Mouse (Mus musculus) frontal cortex, postnatal 14 days (tissue): ENCODE measurements at regions not wholly inside any gene's neighbourhood (a gene's known extent, or its start where the extent isn't known, plus 50 kb on each side); places are given as distances from the start of the nearest gene placed in this dataset.
"Not testable (repeated sequence)": the region's sequence is repeated elsewhere in the genome, so short reads cannot be mapped to it uniquely, and the experiment has no call there.

ENCODE experiments used
- DNase-seq, 2 experiments: peaks; one replicate each; pipeline ENCODE4 v3.0.0; 2022; ENCODE audit warnings: low spot score in 2 of 2

GRCm38 (mm10) chr9:78769168-78769567 lies 153.8 kb downstream of the Cd109 start:
- no peak for DNase-seq

GRCm38 (mm10) chr9:78773936-78774335 lies 158.6 kb downstream of the Cd109 start:
- DNase-seq: no peak

- peak in 1 of 2 experiments; percentile 30 for DNase-seq
Observed at GRCm38 (mm10) chr9:78775462-78775861, 160.1 kb downstream of the Cd109 start.

GRCm38 (mm10) chr9:78780595-78780994 lies 165.2 kb downstream of the Cd109 start:
- DNase-seq: no peak

- DNase-seq: no peak
Observed at GRCm38 (mm10) chr9:78782297-78782696, 167.0 kb downstream of the Cd109 start.

GRCm38 (mm10) chr9:78782860-78783259 lies 167.5 kb downstream of the Cd109 start:
- DNase-seq: no peak

- peak in 1 of 2 experiments; percentile 12 for DNase-seq
Observed at GRCm38 (mm10) chr9:78787866-78788265, 172.5 kb downstream of the Cd109 start.

GRCm38 (mm10) chr9:78789703-78790102 lies 174.4 kb downstream of the Cd109 start:
- DNase-seq: peak in 1 of 2 experiments; percentile 8

- no peak for DNase-seq
Observed at GRCm38 (mm10) chr9:78790155-78790554, 174.8 kb downstream of the Cd109 start.

GRCm38 (mm10) chr9:78795801-78796200 lies 180.5 kb downstream of the Cd109 start:
- DNase-seq: no peak

GRCm38 (mm10) chr9:78817221-78817620 lies 201.9 kb downstream of the Cd109 start:
- no peak for DNase-seq

GRCm38 (mm10) chr9:78821554-78822212 lies 206.3 kb downstream of the Cd109 start:
- DNase-seq: not testable (repeated sequence)

- no peak for DNase-seq
Observed at GRCm38 (mm10) chr9:78844969-78845683, 229.8 kb downstream of the Cd109 start.

- no peak for DNase-seq
Observed at GRCm38 (mm10) chr9:78846110-78846509, 230.8 kb downstream of the Cd109 start.

- no peak for DNase-seq
Observed at GRCm38 (mm10) chr9:78847890-78848563, 232.7 kb downstream of the Cd109 start.

- not testable (repeated sequence) for DNase-seq
Observed at GRCm38 (mm10) chr9:78848564-78848893, 233.2 kb downstream of the Cd109 start.

- no peak for DNase-seq
Observed at GRCm38 (mm10) chr9:78856981-78857380, 241.6 kb downstream of the Cd109 start.

- DNase-seq: no peak
Observed at GRCm38 (mm10) chr9:78859956-78860355, 244.6 kb downstream of the Cd109 start.

GRCm38 (mm10) chr9:78872561-78872960 lies 257.2 kb downstream of the Cd109 start:
- no peak for DNase-seq

- DNase-seq: peak; percentile 10 to 32
Observed at GRCm38 (mm10) chr9:78879955-78880642, 264.8 kb downstream of the Cd109 start.

- no peak for DNase-seq
Observed at GRCm38 (mm10) chr9:78880643-78881306, 265.4 kb downstream of the Cd109 start.
